Mouse (Mus musculus): ENCODE data around the gene AU022252. TPM values are rescaled to one million over a fixed set of nuclear protein-coding genes. Genes with fewer than 3 reads are reported as not detected.

AU022252 gene
- polyA plus RNA-seq, 1 experiment from 2014 or later = 19.6 TPM

- 71% methylated on average over 12 of the region's 12 CpGs for WGBS (ENCODE audit: insufficient replicate concordance)
- no peak within 1 kb of the TSS for H3K4me3 ChIP-seq
- ATAC-seq = no peak
- H3K4me2 ChIP-seq = no peak within 1 kb of the TSS
- H3K27ac ChIP-seq = no peak within 1 kb of the TSS
- no peaks in the 10 kb centered on the region for H3K36me3 ChIP-seq
- peaks cover 6% of the 10 kb centered on the region; the same call in 1 of the 2 replicates for H3K27me3 ChIP-seq (replicated peaks)
- 0 out of 2 replicates have a peak, but pooled peaks cover 7% of the 10 kb centered on the region for H3K4me1 ChIP-seq
- H3K9me3 ChIP-seq (replicated peaks) = no peaks in the 10 kb centered on the region
- no peak within 1 kb of the TSS for H3K9ac ChIP-seq
Observed at GRCm38 (mm10) chr4:119255351-119255750, 22.8 kb upstream of the AU022252 start, which contains the start of gene Cldn19. Gene Cldn19, plus strand, starts transcription at chr4:119255414.

GRCm38 (mm10) chr4:119254012-119254618, 21.6 kb upstream of the AU022252 start:
- no peaks in the 10 kb centered on the region for H3K9me3 ChIP-seq (replicated peaks)
- ATAC-seq = no peak
- 0 out of 2 replicates have a peak, but pooled peaks cover 2% of the 10 kb centered on the region for H3K4me1 ChIP-seq
- no peak overlapping the region for H3K27ac ChIP-seq
- peaks cover 6% of the 10 kb centered on the region; the same call in 1 of the 2 replicates for H3K27me3 ChIP-seq (replicated peaks)
- H3K36me3 ChIP-seq = no peaks in the 10 kb centered on the region
- no peak overlapping the region for H3K9ac ChIP-seq
- H3K4me3 ChIP-seq = no peak overlapping the region
- WGBS (ENCODE audit: insufficient replicate concordance) = 42% methylated on average over 9 of the region's 9 CpGs
- H3K4me2 ChIP-seq = no peak overlapping the region

- no peak overlapping the region for H3K27ac ChIP-seq
- H3K9ac ChIP-seq = no peak overlapping the region
- H3K4me2 ChIP-seq = no peak overlapping the region
- 50% methylated on average over 7 of the region's 7 CpGs for WGBS (ENCODE audit: insufficient replicate concordance)
- 0 out of 2 replicates have a peak, but pooled peaks cover 5% of the 10 kb centered on the region for H3K4me1 ChIP-seq
- H3K36me3 ChIP-seq = peaks cover 12% of the 10 kb centered on the region
- no peaks in the 10 kb centered on the region for H3K9me3 ChIP-seq (replicated peaks)
- H3K27me3 ChIP-seq (replicated peaks) = peaks cover 6% of the 10 kb centered on the region; the same call in 1 of the 2 replicates
- no peak overlapping the region for H3K4me3 ChIP-seq
- ATAC-seq = no peak
Observed at GRCm38 (mm10) chr4:119252025-119252808, 19.7 kb upstream of the AU022252 start.

- no peaks in the 10 kb centered on the region for H3K27me3 ChIP-seq (replicated peaks)
- no peak for ATAC-seq
- peaks cover 42% of the 10 kb centered on the region for H3K36me3 ChIP-seq
- no peak overlapping the region for H3K27ac ChIP-seq
- WGBS (ENCODE audit: insufficient replicate concordance) = 80% methylated on average over 11 of the region's 11 CpGs
- H3K4me2 ChIP-seq = no peak overlapping the region
- H3K9me3 ChIP-seq (replicated peaks) = no peaks in the 10 kb centered on the region
- H3K4me3 ChIP-seq = no peak overlapping the region
- H3K4me1 ChIP-seq = 0 out of 2 replicates have a peak, but pooled peaks cover 3% of the 10 kb centered on the region
- H3K9ac ChIP-seq = no peak overlapping the region
Observed at GRCm38 (mm10) chr4:119248407-119248965, 16.0 kb upstream of the AU022252 start.

DNA sequence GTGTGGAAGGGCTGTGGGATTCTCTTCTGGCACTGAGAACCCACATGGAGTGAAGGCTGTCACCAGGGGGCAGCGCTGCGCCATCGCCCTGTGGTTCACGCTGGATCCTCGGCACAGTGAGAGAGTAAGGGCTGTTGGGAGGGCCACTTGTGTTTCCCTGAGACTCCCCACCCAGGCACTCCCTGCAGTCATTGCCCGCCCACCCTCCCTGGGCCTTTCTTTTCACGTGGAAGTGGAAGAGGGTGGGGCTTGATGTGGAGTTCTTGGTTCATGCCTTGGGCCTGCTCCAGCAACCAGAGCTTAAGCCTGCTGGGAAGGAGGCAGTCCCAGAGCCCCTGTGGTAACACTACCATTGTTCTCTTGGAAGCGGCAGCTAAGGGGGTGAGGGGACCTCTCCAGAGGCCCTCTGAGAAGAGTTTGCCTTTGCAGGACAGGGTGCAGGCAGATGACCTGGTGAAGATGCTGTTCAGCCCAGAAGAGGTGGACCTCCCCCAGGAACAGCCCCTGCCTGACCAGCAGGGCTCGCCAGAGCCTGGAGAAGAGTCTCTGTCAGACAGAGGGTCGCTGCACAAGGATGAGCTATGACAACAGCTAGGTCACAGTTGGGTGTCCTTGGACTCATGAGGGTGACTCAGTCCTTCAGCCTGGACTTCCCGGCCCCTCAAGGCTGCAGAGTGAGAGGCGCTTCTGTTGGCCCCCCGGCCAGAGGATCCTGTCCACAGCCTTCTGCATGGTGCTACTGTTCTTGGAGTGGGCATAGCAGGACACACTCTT, 15.1 kb upstream of the AU022252 start:
- Histone ChIP-seq H3K9ac (no peak overlapping the region), H3K4me2 (no peak overlapping the region), H3K9me3 (replicated peaks) (no peaks in the 10 kb centered on the region), H3K36me3 (peaks cover 42% of the 10 kb centered on the region), H3K27ac (no peak overlapping the region), H3K4me1 (0 out of 2 replicates have a peak, but pooled peaks cover 3% of the 10 kb centered on the region), H3K27me3 (replicated peaks) (no peaks in the 10 kb centered on the region), H3K4me3 (no peak overlapping the region)
- WGBS (ENCODE audit: insufficient replicate concordance) = 41% methylated on average over 13 of the region's 13 CpGs
- ATAC-seq = peak; percentile 36; the same call in 1 of the 2 replicates

DNA sequence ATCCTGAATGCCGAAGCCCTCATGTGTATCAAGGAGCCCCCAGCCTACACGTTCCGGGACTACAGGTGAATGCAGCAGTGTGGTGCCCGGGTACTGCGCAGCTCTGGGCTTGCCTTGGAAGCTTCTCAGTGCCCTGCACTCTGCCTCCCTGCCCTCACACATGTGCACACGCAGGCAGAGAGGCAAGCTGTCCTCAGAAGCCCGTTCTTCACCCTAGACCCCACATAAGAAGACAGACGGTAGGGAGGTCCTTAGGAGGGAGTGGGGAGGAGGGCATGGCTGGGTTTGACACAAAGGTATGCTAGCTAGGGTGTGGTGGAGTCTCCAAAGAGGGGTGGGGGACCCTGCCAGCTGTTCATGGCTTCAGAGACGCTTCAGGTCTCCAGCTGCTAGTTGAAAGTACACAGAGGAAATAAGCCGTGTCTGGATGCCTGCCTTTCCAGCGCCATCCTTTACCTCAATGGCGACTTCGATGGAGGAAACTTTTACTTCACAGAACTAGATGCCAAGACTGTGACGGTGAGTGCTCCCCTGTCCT, 14.2 kb upstream of the AU022252 start:
- H3K4me2 ChIP-seq = no peak overlapping the region
- no peak overlapping the region for H3K9ac ChIP-seq
- no peaks in the 10 kb centered on the region for H3K27me3 ChIP-seq (replicated peaks)
- H3K4me3 ChIP-seq = no peak overlapping the region
- no peak for ATAC-seq
- H3K36me3 ChIP-seq = peaks cover 49% of the 10 kb centered on the region
- no peaks in the 10 kb centered on the region for H3K9me3 ChIP-seq (replicated peaks)
- 0 out of 2 replicates have a peak, but pooled peaks cover 3% of the 10 kb centered on the region for H3K4me1 ChIP-seq
- WGBS (ENCODE audit: insufficient replicate concordance) = 73% methylated on average over 14 of the region's 14 CpGs
- H3K27ac ChIP-seq = no peak overlapping the region

DNA sequence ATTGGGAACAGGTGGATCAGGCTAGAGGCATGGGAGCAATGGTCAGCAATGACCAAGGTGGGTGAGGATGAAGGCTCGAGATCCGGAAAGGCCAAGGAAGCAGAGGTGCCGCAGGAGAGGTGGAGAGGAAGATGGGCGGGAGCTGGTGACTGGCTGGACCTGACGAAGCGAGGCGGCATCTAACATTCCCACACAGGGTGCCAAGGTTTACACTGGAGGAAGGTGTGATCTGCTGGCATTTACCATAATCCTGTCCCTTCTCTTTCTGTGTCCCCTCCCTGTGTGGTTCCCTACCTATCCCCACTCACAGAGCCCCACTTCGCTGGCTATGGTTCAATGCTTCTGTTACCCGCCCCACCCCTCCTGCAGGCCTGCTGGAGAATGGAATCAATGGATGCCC, 13.4 kb upstream of the AU022252 start:
- 81% methylated on average over 9 of the region's 9 CpGs for WGBS (ENCODE audit: insufficient replicate concordance)
- Histone ChIP-seq H3K27ac (no peak overlapping the region), H3K4me3 (no peak overlapping the region), H3K27me3 (replicated peaks) (no peaks in the 10 kb centered on the region), H3K9ac (no peak overlapping the region), H3K4me1 (0 out of 2 replicates have a peak, but pooled peaks cover 3% of the 10 kb centered on the region), H3K4me2 (no peak overlapping the region), H3K9me3 (replicated peaks) (no peaks in the 10 kb centered on the region), H3K36me3 (peaks cover 57% of the 10 kb centered on the region)
- no peak for ATAC-seq

- Histone ChIP-seq H3K27me3 (replicated peaks) (no peaks in the 10 kb centered on the region), H3K36me3 (peaks cover 58% of the 10 kb centered on the region), H3K27ac (no peak overlapping the region), H3K4me3 (no peak overlapping the region), H3K9me3 (replicated peaks) (no peaks in the 10 kb centered on the region), H3K4me2 (no peak overlapping the region), H3K9ac (no peak overlapping the region), H3K4me1 (0 out of 2 replicates have a peak, but pooled peaks cover 3% of the 10 kb centered on the region)
- ATAC-seq = no peak
- WGBS (ENCODE audit: insufficient replicate concordance) = 74% methylated on average over 7 of the region's 7 CpGs
Observed at GRCm38 (mm10) chr4:119245556-119245955, 13.0 kb upstream of the AU022252 start.

DNA sequence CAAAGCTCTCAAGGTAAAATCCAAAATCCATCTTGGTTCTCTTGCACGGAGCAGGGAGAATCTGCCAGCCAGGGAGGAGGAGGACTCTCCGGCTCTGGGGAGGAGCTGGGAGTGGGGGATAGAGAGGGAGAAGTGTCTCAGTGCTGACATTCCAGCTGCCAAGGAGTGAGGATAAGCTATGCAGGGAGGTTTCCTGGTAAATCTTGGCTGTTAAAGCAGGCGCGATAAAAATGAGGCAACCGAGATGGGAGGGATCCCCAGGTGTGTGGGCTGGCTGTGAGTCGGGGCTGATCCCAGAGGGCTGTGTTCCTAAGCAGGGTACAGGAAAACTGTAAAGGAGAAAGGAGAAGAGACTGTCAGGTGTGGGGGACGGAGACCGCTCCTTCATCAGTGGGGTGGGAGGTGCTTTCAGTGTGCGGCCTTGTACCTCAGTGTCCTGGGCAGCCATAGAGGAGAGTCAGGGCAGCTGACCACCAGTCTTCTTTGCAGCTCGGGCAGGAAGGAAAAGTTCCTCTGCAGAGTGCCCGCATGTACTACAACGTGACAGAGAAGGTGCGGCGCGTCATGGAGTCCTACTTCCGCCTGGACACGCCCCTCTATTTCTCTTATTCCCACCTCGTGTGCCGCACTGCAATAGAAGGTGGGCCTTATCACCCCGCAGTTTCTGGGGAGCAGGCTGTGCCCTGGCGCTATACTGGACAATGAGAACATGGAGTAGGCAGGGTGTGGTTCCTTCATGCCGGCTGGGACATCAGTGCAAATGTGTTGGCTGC, 12.1 kb upstream of the AU022252 start:
- WGBS (ENCODE audit: insufficient replicate concordance) = 74% methylated on average over 22 of the region's 22 CpGs

GRCm38 (mm10) chr4:119242571-119242970, 10.1 kb upstream of the AU022252 start:
- H3K9me3 ChIP-seq (replicated peaks) = no peaks in the 10 kb centered on the region
- H3K4me1 ChIP-seq = peaks cover 15% of the 10 kb centered on the region
- ATAC-seq = no peak
- H3K4me3 ChIP-seq = no peak overlapping the region
- no peaks in the 10 kb centered on the region for H3K27me3 ChIP-seq (replicated peaks)
- H3K36me3 ChIP-seq = peaks cover 52% of the 10 kb centered on the region
- H3K9ac ChIP-seq = no peak overlapping the region
- H3K4me2 ChIP-seq = no peak overlapping the region
- WGBS (ENCODE audit: insufficient replicate concordance) = 75% methylated on average over 12 of the region's 12 CpGs
- H3K27ac ChIP-seq = no peak overlapping the region

More for the DNA sequence above, 12.1 kb upstream of the AU022252 start:
- Histone ChIP-seq H3K4me2 (no peak overlapping the region), H3K4me3 (no peak overlapping the region), H3K27me3 (replicated peaks) (no peaks in the 10 kb centered on the region), H3K4me1 (peaks cover 5% of the 10 kb centered on the region; the same call in 1 of the 2 replicates), H3K9me3 (replicated peaks) (no peaks in the 10 kb centered on the region), H3K27ac (no peak overlapping the region), H3K36me3 (peaks cover 61% of the 10 kb centered on the region), H3K9ac (no peak overlapping the region)
- no peak for ATAC-seq

GRCm38 (mm10) chr4:119241664-119242063, 9.2 kb upstream of the AU022252 start:
- H3K36me3 ChIP-seq = peaks cover 51% of the 10 kb centered on the region
- WGBS (ENCODE audit: insufficient replicate concordance) = 78% methylated on average over 14 of the region's 14 CpGs
- no peak for ATAC-seq

More at GRCm38 (mm10) chr4:119241664-119242063, 9.2 kb upstream of the AU022252 start:
- Histone ChIP-seq H3K4me2 (no peak overlapping the region), H3K9me3 (replicated peaks) (no peaks in the 10 kb centered on the region), H3K27ac (no peak overlapping the region), H3K4me1 (peaks cover 13% of the 10 kb centered on the region), H3K9ac (no peak overlapping the region), H3K27me3 (replicated peaks) (no peaks in the 10 kb centered on the region), H3K4me3 (no peak overlapping the region)
